Mouse (Mus musculus): ENCODE results near the gene Gm19668. TPM values are rescaled to one million over a fixed set of nuclear protein-coding genes. Genes with fewer than 3 reads are reported as not detected.
"Not testable (repeated sequence)": the region's sequence is repeated elsewhere in the genome, so short reads cannot be mapped to it uniquely, and the experiment has no call there.

Gm19668 gene
- polyA plus RNA-seq, 1 experiment from 2014 or later: not detected

DNA sequence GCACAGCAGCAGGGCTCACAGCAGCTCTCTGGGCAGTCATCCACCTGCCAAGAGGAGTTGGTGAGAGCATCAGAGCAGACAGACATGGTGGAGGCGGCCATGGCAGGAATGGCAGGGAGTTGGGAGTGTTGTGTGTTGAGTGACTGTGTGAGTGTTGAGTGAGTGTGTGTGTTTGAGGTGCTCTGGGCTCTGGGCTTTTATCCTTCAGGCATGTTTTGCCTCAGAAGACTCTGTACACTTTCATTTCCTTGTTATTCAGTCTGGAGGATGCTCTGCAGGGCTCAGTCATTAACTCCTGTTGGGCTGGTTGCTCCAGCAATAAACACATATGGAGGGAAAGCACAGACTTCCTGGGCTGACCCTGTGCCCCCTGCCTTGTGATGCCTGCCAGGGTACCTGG, 27.7 kb downstream of the Gm19668 start, which contains the start of gene Gm3238:
Gene Gm3238 (minus strand): TSS at position 101 of the 400 bp plus-strand sequence.
- not testable (repeated sequence) for DNase-seq (ENCODE audit: low spot score)

DNA sequence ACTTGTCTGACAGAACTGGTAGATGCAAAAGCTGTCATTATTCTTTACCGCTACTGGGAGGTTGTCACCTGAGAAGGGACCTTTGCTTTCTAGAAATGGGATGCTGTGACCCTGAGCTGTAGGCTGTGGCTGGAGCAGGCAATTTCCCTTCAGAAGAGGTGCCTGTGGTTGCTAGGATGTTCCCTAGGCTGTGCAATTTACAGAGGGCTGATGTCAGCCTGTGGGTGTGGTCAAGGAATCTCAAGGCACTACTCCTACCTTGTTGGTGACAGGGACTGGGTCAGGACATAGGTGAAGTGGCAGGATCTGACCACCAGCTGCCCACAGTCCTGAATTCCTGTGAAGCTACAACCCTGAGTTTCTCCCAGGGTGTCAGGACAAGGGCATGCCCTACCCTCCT, 29.2 kb downstream of the Gm19668 start:
- no peak for DNase-seq (ENCODE audit: low spot score)

DNA sequence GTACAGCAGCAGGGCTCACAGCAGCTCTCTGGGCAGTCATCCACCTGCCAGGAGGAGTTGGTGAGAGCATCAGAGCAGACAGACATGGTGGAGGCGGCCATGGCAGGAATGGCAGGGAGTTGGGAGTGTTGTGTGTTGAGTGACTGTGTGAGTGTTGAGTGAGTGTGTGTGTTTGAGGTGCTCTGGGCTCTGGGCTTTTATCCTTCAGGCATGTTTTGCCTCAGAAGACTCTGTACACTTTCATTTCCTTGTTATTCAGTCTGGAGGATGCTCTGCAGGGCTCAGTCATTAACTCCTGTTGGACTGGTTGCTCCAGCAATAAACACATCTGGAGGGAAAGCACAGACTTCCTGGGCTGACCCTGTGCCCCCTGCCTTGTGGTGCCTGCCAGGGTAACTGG, 39.4 kb downstream of the Gm19668 start, which contains the start of gene Gm3233:
Gene Gm3233 (minus strand): TSS at position 101 of the 400 bp plus-strand sequence.
- not testable (repeated sequence) for DNase-seq (ENCODE audit: low spot score)

DNA sequence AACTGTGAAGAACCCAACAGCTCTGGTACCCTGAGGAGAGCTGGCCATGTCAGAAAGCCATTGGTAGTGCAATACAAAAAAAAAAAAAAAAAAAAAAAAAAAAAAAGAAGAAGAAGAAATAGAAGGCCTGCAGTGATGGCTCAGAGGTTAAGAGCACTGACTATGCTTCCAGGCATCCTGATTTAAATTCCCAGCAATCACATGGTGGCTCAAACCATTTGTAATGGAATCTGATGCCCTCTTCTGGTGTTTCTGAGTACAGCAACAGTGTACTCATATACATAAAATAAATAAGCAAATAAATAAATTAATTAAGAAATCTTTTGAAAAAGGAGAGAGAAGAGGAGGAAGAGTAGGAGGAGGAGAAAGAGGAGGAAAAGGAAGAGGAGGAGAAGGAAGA, 45.5 kb downstream of the Gm19668 start:
- no peak for DNase-seq (ENCODE audit: low spot score)

DNA sequence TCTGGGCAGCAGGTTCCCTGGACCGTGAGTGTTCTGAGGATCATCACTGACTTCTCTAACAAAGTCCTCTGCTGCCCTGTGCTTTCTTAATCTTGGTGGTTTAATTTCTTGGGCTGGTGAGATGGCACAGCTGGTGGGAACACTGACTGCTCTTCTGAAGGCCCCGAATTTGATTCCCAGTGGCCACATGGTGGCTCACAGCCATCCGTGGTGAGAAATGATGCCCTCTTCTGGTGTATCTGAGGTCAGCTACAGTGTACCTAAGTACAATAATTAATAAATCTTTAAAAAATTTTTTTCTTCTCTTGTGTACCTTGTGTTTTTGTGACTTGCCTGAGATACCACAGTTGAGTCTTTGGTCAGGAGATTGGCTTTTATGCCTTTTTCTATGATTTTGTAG, 46.6 kb downstream of the Gm19668 start:
- not testable (repeated sequence) for DNase-seq (ENCODE audit: low spot score)

DNA sequence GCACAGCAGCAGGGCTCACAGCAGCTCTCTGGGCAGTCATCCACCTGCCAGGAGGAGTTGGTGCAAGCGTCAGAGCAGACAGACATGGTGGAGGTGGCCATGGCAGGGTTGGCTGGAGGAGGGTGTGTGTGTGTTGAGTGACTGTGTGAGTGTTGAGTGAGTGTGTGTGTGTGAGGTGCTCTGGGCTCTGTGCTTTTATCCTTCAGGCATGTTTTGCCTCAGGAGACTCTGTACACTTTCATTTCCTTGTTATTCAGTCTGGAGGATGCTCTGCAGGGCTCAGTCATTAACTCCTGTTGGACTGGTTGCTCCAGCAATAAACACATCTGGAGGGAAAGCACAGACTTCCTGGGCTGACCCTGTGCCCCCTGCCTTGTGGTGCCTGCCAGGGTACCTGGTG, 47.7 kb downstream of the Gm19668 start, which contains the start of gene Gm9736:
Gene Gm9736 (minus strand): TSS at position 101 of the 400 bp plus-strand sequence.
- DNase-seq (ENCODE audit: low spot score): not testable (repeated sequence)

DNA sequence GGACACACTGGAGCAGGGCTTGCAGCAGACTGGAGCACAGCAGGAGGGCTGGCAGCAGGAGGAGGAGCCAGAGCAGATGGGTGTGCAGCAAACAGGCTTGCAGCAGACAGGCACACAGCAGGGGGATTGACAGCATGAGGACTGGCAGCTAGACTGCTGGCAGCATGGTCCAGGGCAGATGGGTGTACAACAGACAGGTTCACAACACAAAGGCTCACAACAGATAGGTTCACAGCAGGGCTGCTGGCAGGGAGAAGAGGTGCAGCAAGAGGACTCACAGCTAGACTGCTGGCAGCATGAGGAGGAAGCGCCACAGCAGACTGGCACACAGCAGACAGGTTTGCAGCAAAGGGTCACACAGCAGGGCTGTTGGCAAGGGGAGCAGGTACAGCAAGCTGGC, 48.2 kb downstream of the Gm19668 start:
- not testable (repeated sequence) for DNase-seq (ENCODE audit: low spot score)

Other genes starting within 250 kb of the Gm19668 start
- gene Pttg1ip, start 217.4 kb downstream of the Gm19668 start, polyA plus RNA-seq (2015; fragmentation: Nextera tagmentation; extraction: Ambion mirVana): 79.8 and 85.6 TPM in 2 replicates
- 251 and 259 TPM in 2 replicates for gene Sumo3, start 193.0 kb downstream of the Gm19668 start, polyA plus RNA-seq (2015; fragmentation: Nextera tagmentation; extraction: Ambion mirVana)
- gene Gm49325, start 192.9 kb downstream of the Gm19668 start, polyA plus RNA-seq (2015; fragmentation: Nextera tagmentation; extraction: Ambion mirVana): 9.2 and 23.4 TPM in 2 replicates
- 67.9 and 69.8 TPM in 2 replicates for gene Ube2g2, start 176.9 kb downstream of the Gm19668 start, polyA plus RNA-seq (2015; fragmentation: Nextera tagmentation; extraction: Ambion mirVana)
- 0.77 and 0.84 TPM in 2 replicates for gene Tspear, start 112.6 kb downstream of the Gm19668 start, polyA plus RNA-seq (2015; fragmentation: Nextera tagmentation; extraction: Ambion mirVana)
- not detected in 2 replicates for gene Gm19402, start 108.4 kb downstream of the Gm19668 start, polyA plus RNA-seq (2015; fragmentation: Nextera tagmentation; extraction: Ambion mirVana)
- gene Gm9508, start 101.9 kb downstream of the Gm19668 start, polyA plus RNA-seq (2015; fragmentation: Nextera tagmentation; extraction: Ambion mirVana): not detected in 2 replicates
- gene Gm10272, start 92.5 kb downstream of the Gm19668 start, polyA plus RNA-seq (2015; fragmentation: Nextera tagmentation; extraction: Ambion mirVana): not detected in 2 replicates
- not detected in 2 replicates for gene Gm10024, start 87.7 kb downstream of the Gm19668 start, polyA plus RNA-seq (2015; fragmentation: Nextera tagmentation; extraction: Ambion mirVana)
- gene Gm10142, start 83.3 kb downstream of the Gm19668 start, polyA plus RNA-seq (2015; fragmentation: Nextera tagmentation; extraction: Ambion mirVana): not detected in 2 replicates
- not detected in 2 replicates for gene Krtap12-1, start 78.5 kb downstream of the Gm19668 start, polyA plus RNA-seq (2015; fragmentation: Nextera tagmentation; extraction: Ambion mirVana)
- not detected in 2 replicates for gene Gm10100, start 72.6 kb downstream of the Gm19668 start, polyA plus RNA-seq (2015; fragmentation: Nextera tagmentation; extraction: Ambion mirVana)
- gene Gm18596, start 56.5 kb downstream of the Gm19668 start, polyA plus RNA-seq (2015; fragmentation: Nextera tagmentation; extraction: Ambion mirVana): not detected in 2 replicates
- not detected in 2 replicates for gene Gm9736, start 47.8 kb downstream of the Gm19668 start, polyA plus RNA-seq (2015; fragmentation: Nextera tagmentation; extraction: Ambion mirVana)
- not detected in 2 replicates for gene Gm3233, start 39.5 kb downstream of the Gm19668 start, polyA plus RNA-seq (2015; fragmentation: Nextera tagmentation; extraction: Ambion mirVana)
- gene Gm3238, start 27.8 kb downstream of the Gm19668 start, polyA plus RNA-seq (2015; fragmentation: Nextera tagmentation; extraction: Ambion mirVana): not detected in 2 replicates
- gene Gm7138, start 22.2 kb downstream of the Gm19668 start, polyA plus RNA-seq (2015; fragmentation: Nextera tagmentation; extraction: Ambion mirVana): not detected in 2 replicates
- gene Gm3250, start 16.6 kb downstream of the Gm19668 start, polyA plus RNA-seq (2015; fragmentation: Nextera tagmentation; extraction: Ambion mirVana): not detected in 2 replicates
- gene Gm7137, start 10.9 kb downstream of the Gm19668 start, polyA plus RNA-seq (2015; fragmentation: Nextera tagmentation; extraction: Ambion mirVana): not detected in 2 replicates
- not detected in 2 replicates for gene Gm9639, start 4.1 kb downstream of the Gm19668 start, polyA plus RNA-seq (2015; fragmentation: Nextera tagmentation; extraction: Ambion mirVana)
- gene Gm9507, start 12.7 kb upstream of the Gm19668 start, polyA plus RNA-seq (2015; fragmentation: Nextera tagmentation; extraction: Ambion mirVana): not detected in 2 replicates
- not detected in 2 replicates for gene Gm2696, start 15.5 kb upstream of the Gm19668 start, polyA plus RNA-seq (2015; fragmentation: Nextera tagmentation; extraction: Ambion mirVana)
- not detected in 2 replicates for gene Krtap10-4, start 28.0 kb upstream of the Gm19668 start, polyA plus RNA-seq (2015; fragmentation: Nextera tagmentation; extraction: Ambion mirVana)
- gene Krtap10-10, start 36.8 kb upstream of the Gm19668 start, polyA plus RNA-seq (2015; fragmentation: Nextera tagmentation; extraction: Ambion mirVana): not detected in 2 replicates
- gene Gm36176, start 47.7 kb upstream of the Gm19668 start, polyA plus RNA-seq (2015; fragmentation: Nextera tagmentation; extraction: Ambion mirVana): not detected in 2 replicates
- not detected in 2 replicates for gene Gm10318, start 53.7 kb upstream of the Gm19668 start, polyA plus RNA-seq (2015; fragmentation: Nextera tagmentation; extraction: Ambion mirVana)
- gene Gm3285, start 62.8 kb upstream of the Gm19668 start, polyA plus RNA-seq (2015; fragmentation: Nextera tagmentation; extraction: Ambion mirVana): not detected in 2 replicates
- 1.2 TPM in 2 replicates for gene Lrrc3, start 103.4 kb upstream of the Gm19668 start, polyA plus RNA-seq (2015; fragmentation: Nextera tagmentation; extraction: Ambion mirVana)
- 18.1 and 21.8 TPM in 2 replicates for gene Trpm2, start 171.4 kb upstream of the Gm19668 start, polyA plus RNA-seq (2015; fragmentation: Nextera tagmentation; extraction: Ambion mirVana)
- gene 1810043G02Rik, start 179.4 kb upstream of the Gm19668 start, polyA plus RNA-seq (2015; fragmentation: Nextera tagmentation; extraction: Ambion mirVana): 20.9 and 21.0 TPM in 2 replicates
- 41.1 and 45.5 TPM in 2 replicates for gene Pfkl, start 210.9 kb upstream of the Gm19668 start, polyA plus RNA-seq (2015; fragmentation: Nextera tagmentation; extraction: Ambion mirVana)
- gene Dnmt3l, start 242.8 kb upstream of the Gm19668 start, polyA plus RNA-seq (2015; fragmentation: Nextera tagmentation; extraction: Ambion mirVana): 0.69 and 1.1 TPM in 2 replicates
- gene Aire, start 244.5 kb upstream of the Gm19668 start, polyA plus RNA-seq (2015; fragmentation: Nextera tagmentation; extraction: Ambion mirVana): 8.8 and 10.1 TPM in 2 replicates

Data from thymus, postnatal 0 days (tissue).